Mouse (Mus musculus): ENCODE measurements around the gene Sfxn3.

- no peak for TF ChIP-seq NRF1 (IDR thresholded peaks at IDR 0.05; ENCODE audit: insufficient read depth, low read depth, low read length, poor library complexity, severe bottlenecking)
- no peak for TF ChIP-seq CTCF (IDR thresholded peaks at IDR 0.05 in 2 of 3, conservative IDR thresholded peaks at IDR 0.05 in 1 of 3; ENCODE audit: control insufficient read depth in 1 of 3, insufficient read depth in 1 of 3, low read depth in 2 of 3, low read length in 3 of 3, poor library complexity in 1 of 3, severe bottlenecking in 1 of 3)
- TF ChIP-seq MXI1 (IDR thresholded peaks at IDR 0.05; ENCODE audit: low read depth, low read length): no peak
- TF ChIP-seq USF1 (IDR thresholded peaks at IDR 0.05; ENCODE audit: low read depth, low read length): no peak
- TF ChIP-seq GATA1 (IDR thresholded peaks at IDR 0.05; ENCODE audit: low read depth, low read length): no peak
- TF ChIP-seq ZC3H11A (IDR thresholded peaks at IDR 0.05; ENCODE audit: low read depth, low read length): no peak
- TF ChIP-seq HCFC1 (IDR thresholded peaks at IDR 0.05; ENCODE audit: low read depth, low read length): no peak
Measured at GRCm38 (mm10) chr19:45040214-45040613, 7.1 kb upstream of the Sfxn3 start.

All from MEL (cell line).